In genomic region chr7:73771384-73772274, GRCm38 (mm10) we compare ENCODE assay signal across 8 mouse cellular contexts. TPM values are rescaled to one million over a fixed set of nuclear protein-coding genes. Genes with fewer than 3 reads are reported as not detected.
A peak's percentile ranks its signal among the peaks of the same experiment; 100 is the strongest.
DNase-seq lines count a peak whose midpoint lies in the region; ATAC-seq and TF ChIP-seq lines count a peak whose summit lies in the region.

No protein-coding gene starts in this region.

- peak; percentile 9; the same call in 1 of the 2 replicates for TF ChIP-seq CTCF in liver, postnatal 0 days (IDR thresholded peaks at IDR 0.05; ENCODE audit: low read depth)
- TF ChIP-seq CTCF in lung, postnatal 0 days (IDR thresholded peaks at IDR 0.05): no peak; the same call in 1 of the 2 replicates

- DNase-seq in cerebellum, postnatal 10 days: peak; percentile 49 to 77
- no peak for DNase-seq in cerebellum, adult 11-12 months
- DNase-seq in thymus, postnatal 4 days: peak; percentile 8
- DNase-seq in thymus, postnatal 25 days: no peak
- peak; percentile 58 for DNase-seq in hindbrain, embryonic 14.5 days (ENCODE audit: low spot score)
- no peak for DNase-seq in liver, postnatal 0 days
- DNase-seq in lung, postnatal 0 days (ENCODE audit: low spot score): no peak
- no peak for DNase-seq in adrenal gland, postnatal 4 days (ENCODE audit: low spot score in 2 of 2)

- no peak overlapping the region for H3K4me2 ChIP-seq in hindbrain, embryonic 14.5 days (replicated peaks)
- peak overlapping the region; percentile 53 for H3K4me2 ChIP-seq in liver, postnatal 0 days (ENCODE audit: low read depth, low read length)
- H3K4me2 ChIP-seq in lung, postnatal 0 days (replicated peaks; ENCODE audit: low read depth, low read length): no peak overlapping the region

- H3K27ac ChIP-seq in hindbrain, embryonic 14.5 days: no peak overlapping the region
- no peak overlapping the region for H3K27ac ChIP-seq in liver, postnatal 0 days (ENCODE audit: low read depth)
- H3K27ac ChIP-seq in lung, postnatal 0 days (ENCODE audit: low read length): no peak overlapping the region

- H3K4me1 ChIP-seq in hindbrain, embryonic 14.5 days (replicated peaks; ENCODE audit: control insufficient read depth, insufficient read depth, low read length): no peaks in the 10 kb centered on the region
- no peaks in the 10 kb centered on the region for H3K4me1 ChIP-seq in liver, postnatal 0 days (ENCODE audit: insufficient read depth)
- no peaks in the 10 kb centered on the region for H3K4me1 ChIP-seq in lung, postnatal 0 days (ENCODE audit: insufficient read depth, low read depth, low read length)

- no peaks in the 10 kb centered on the region for H3K27me3 ChIP-seq in hindbrain, embryonic 14.5 days (ENCODE audit: control insufficient read depth, insufficient read depth, low read length)
- H3K27me3 ChIP-seq in liver, postnatal 0 days (ENCODE audit: insufficient read depth, low read length): no peaks in the 10 kb centered on the region
- no peaks in the 10 kb centered on the region for H3K27me3 ChIP-seq in lung, postnatal 0 days (replicated peaks; ENCODE audit: insufficient read depth, low read length)

- H3K9ac ChIP-seq in hindbrain, embryonic 14.5 days: no peak overlapping the region
- H3K9ac ChIP-seq in liver, postnatal 0 days (replicated peaks): no peak overlapping the region
- H3K9ac ChIP-seq in lung, postnatal 0 days (replicated peaks; ENCODE audit: low read depth): no peak overlapping the region

- no peaks in the 10 kb centered on the region for H3K36me3 ChIP-seq in hindbrain, embryonic 14.5 days (replicated peaks; ENCODE audit: control insufficient read depth, insufficient read depth)
- no peaks in the 10 kb centered on the region for H3K36me3 ChIP-seq in liver, postnatal 0 days (replicated peaks; ENCODE audit: insufficient read depth, low read length)
- H3K36me3 ChIP-seq in lung, postnatal 0 days (ENCODE audit: insufficient read depth, low read length): no peaks in the 10 kb centered on the region

- H3K4me3 ChIP-seq in hindbrain, embryonic 14.5 days (replicated peaks; ENCODE audit: low read length): no peak overlapping the region
- no peak overlapping the region for H3K4me3 ChIP-seq in liver, postnatal 0 days (ENCODE audit: low read depth, low read length)
- H3K4me3 ChIP-seq in lung, postnatal 0 days (ENCODE audit: low read depth, low read length): no peak overlapping the region

- no peak for TF ChIP-seq EP300 in liver, postnatal 0 days (IDR thresholded peaks at IDR 0.05; ENCODE audit: low read depth)
- TF ChIP-seq EP300 in lung, postnatal 0 days (IDR thresholded peaks at IDR 0.05): no peak

- WGBS in hindbrain, embryonic 14.5 days: 41% methylated on average over 19 of the region's 19 CpGs
- 30% methylated on average over 19 of the region's 19 CpGs for WGBS in liver, postnatal 0 days (ENCODE audit: insufficient replicate concordance)
- 36% methylated on average over 19 of the region's 19 CpGs for WGBS in lung, postnatal 0 days

- ATAC-seq in hindbrain, embryonic 14.5 days (ENCODE audit: low FRiP score): no peak; the same call in 1 of the 2 replicates
- ATAC-seq in liver, postnatal 0 days: peak; percentile 27; the same call in 1 of the 2 replicates
- no peak for ATAC-seq in lung, postnatal 0 days

- H3K9me3 ChIP-seq in hindbrain, embryonic 14.5 days (ENCODE audit: control insufficient read depth, low read length): no peaks in the 10 kb centered on the region
- H3K9me3 ChIP-seq in liver, postnatal 0 days (ENCODE audit: low read length): no peaks in the 10 kb centered on the region
- H3K9me3 ChIP-seq in lung, postnatal 0 days (ENCODE audit: low read length): no peaks in the 10 kb centered on the region

RNA-seq across cellular contexts. Expression of gene Fam174b, which starts 31.5 kb away (rescaled TPM):
- 32.9 and 37.6 TPM in 2 replicates for polyA plus RNA-seq in hindbrain, embryonic 14.5 days (2014; fragmentation: Nextera tagmentation; extraction: Ambion mirVana)
- 2.6 and 2.9 TPM in 2 replicates for polyA plus RNA-seq in liver, postnatal 0 days (2015; fragmentation: Nextera tagmentation; extraction: Ambion mirVana)
- polyA plus RNA-seq in lung, postnatal 0 days (2015; fragmentation: Nextera tagmentation; extraction: Ambion mirVana): 116 and 147 TPM in 2 replicates
- total RNA-seq in adrenal gland, postnatal 4 days (2021): 10 to 100 TPM; 14.2 to 20.3 TPM

Comparison
In these comparisons a context has a peak if more than half of its experiments do, and no peak if none do; other contexts are left out.
1. DNase-seq: peak in cerebellum, postnatal 10 days (2 of 2), thymus, postnatal 4 days (single experiment) and hindbrain, embryonic 14.5 days (single experiment); none in cerebellum, adult 11-12 months (single experiment), thymus, postnatal 25 days (single experiment), liver, postnatal 0 days (single experiment), lung, postnatal 0 days (single experiment) and adrenal gland, postnatal 4 days (0 of 2).